ENCODE assay signal across 9 mouse cellular contexts in genomic region chr12:100268011-100268410, GRCm38 (mm10).
DNase-seq lines count a peak whose midpoint lies in the region; ATAC-seq lines count a peak whose summit lies in the region.
"Had no signal": no experiment of that assay in that cellular context is flagged by ENCODE, and none has a peak within 500 bp of the region (broad histone marks: within the 10 kb centered on the region; RNA-seq: fewer than 3 reads in every experiment).

No protein-coding gene starts in this region.

- H3K9ac ChIP-seq in embryonic facial prominence, embryonic 14.5 days (ENCODE audit: low read depth, low read length) = no peak overlapping the region
- H3K9ac ChIP-seq: liver, embryonic 15.5 days had no signal

- 12% methylated on average over 6 of the region's 6 CpGs for WGBS in embryonic facial prominence, embryonic 14.5 days

- peak; percentile 81 for DNase-seq in heart, postnatal 4 days
- DNase-seq in heart, postnatal 25 days (ENCODE audit: low spot score) = no peak
- DNase-seq in 416B (ENCODE audit: low read depth) = peak; percentile 73
- peak; percentile 54 for DNase-seq in MN1 (ENCODE audit: low spot score)
- peak; percentile 84 for DNase-seq in embryonic facial prominence, embryonic 14.5 days (ENCODE audit: low spot score)
- peak; percentile 83 for DNase-seq in lung, postnatal 10 days
- peak; percentile 38 for DNase-seq in thymus, postnatal 25 days

- H3K27ac ChIP-seq in embryonic facial prominence, embryonic 14.5 days (replicated peaks; ENCODE audit: low read depth, low read length) = no peak overlapping the region
- H3K27ac ChIP-seq: liver, embryonic 15.5 days had no signal

- no peaks in the 10 kb centered on the region for H3K36me3 ChIP-seq in embryonic facial prominence, embryonic 14.5 days (ENCODE audit: control insufficient read depth, insufficient read depth, low read length)
- H3K36me3 ChIP-seq: liver, embryonic 15.5 days had no signal

- no peak overlapping the region for H3K4me3 ChIP-seq in embryonic facial prominence, embryonic 14.5 days (ENCODE audit: low read depth, low read length)
- H3K4me3 ChIP-seq: liver, embryonic 15.5 days had no signal

- 0 out of 2 replicates have a peak, but pooled peaks have one; percentile 32 for ATAC-seq in embryonic facial prominence, embryonic 14.5 days (ENCODE audit: low read depth)
- ATAC-seq in monocyte, adult 5-6 weeks (replicated peaks; ENCODE audit: insufficient number of reproducible peaks, low FRiP score, low TSS enrichment, poor library complexity, severe bottlenecking) = no peak

- no peaks in the 10 kb centered on the region for H3K4me1 ChIP-seq in embryonic facial prominence, embryonic 14.5 days (ENCODE audit: control insufficient read depth, insufficient read depth, low read length)
- H3K4me1 ChIP-seq: liver, embryonic 15.5 days had no signal

- H3K27me3 ChIP-seq in embryonic facial prominence, embryonic 14.5 days (replicated peaks; ENCODE audit: control insufficient read depth, insufficient read depth, low read length) = no peaks in the 10 kb centered on the region
- H3K27me3 ChIP-seq: liver, embryonic 15.5 days had no signal

- no peak overlapping the region for H3K4me2 ChIP-seq in embryonic facial prominence, embryonic 14.5 days (ENCODE audit: low read depth, low read length)
- H3K4me2 ChIP-seq: liver, embryonic 15.5 days had no signal

- H3K9me3 ChIP-seq in embryonic facial prominence, embryonic 14.5 days (ENCODE audit: control insufficient read depth, low read length) = no peaks in the 10 kb centered on the region
- H3K9me3 ChIP-seq: liver, embryonic 15.5 days had no signal

- intact Hi-C loops in heart, postnatal 25 days (cut with DNase I) = no loop called here
